Mouse (Mus musculus) cerebellum, adult 2 months (tissue): ENCODE data around the gene Cgrrf1. TPM values are rescaled to one million over a fixed set of nuclear protein-coding genes. Genes with fewer than 3 reads are reported as not detected.
A peak's percentile ranks its signal among the peaks of the same experiment; 100 is the strongest.
"Not testable (repeated sequence)": the region's sequence is repeated elsewhere in the genome, so short reads cannot be mapped to it uniquely, and the experiment has no call there.

Experiments used
- DNase-seq, 2 experiments: peaks; one replicate each; pipeline ENCODE4 v3.0.0; 2021
- H3K27ac ChIP-seq: fragments of 200-500 bp; 2 replicates; pipeline ENCODE4 v1.5.1; 2012; ENCODE audit warnings: low read length, control low read depth, inconsistent platforms; ENCODE audit not compliant: insufficient read depth
- H3K27me3 ChIP-seq: fragments of 200-500 bp; 2 replicates; pipeline ENCODE4 v1.6.1; 2012; ENCODE audit warnings: inconsistent platforms, mild to moderate bottlenecking, low read length, moderate library complexity; ENCODE audit not compliant: control insufficient read depth, insufficient read depth
- H3K4me1 ChIP-seq: fragments of 200-500 bp; 2 replicates; pipeline ENCODE4 v1.6.1; 2011; ENCODE audit warnings: low read length; ENCODE audit not compliant: control insufficient read depth, insufficient read depth
- H3K4me3 ChIP-seq: fragments of 200-500 bp; replicated peaks from 2 replicates; pipeline ENCODE3; 2011; ENCODE audit warnings: mild to moderate bottlenecking, low read depth, low read length, control low read depth; ENCODE audit not compliant: insufficient read depth
- CTCF ChIP-seq: fragments of 200-500 bp; IDR thresholded peaks from 2 replicates; pipeline ENCODE4 v1.5.1; 2011; ENCODE audit warnings: low read depth, mild to moderate bottlenecking, control low read depth, low read length, moderate library complexity, borderline replicate concordance; ENCODE audit not compliant: insufficient read depth
- POLR2A ChIP-seq: fragments of 200-500 bp; IDR thresholded peaks from 2 replicates; pipeline ENCODE4 v1.6.1; 2011; ENCODE audit warnings: low read length, control low read depth, borderline replicate concordance; ENCODE audit not compliant: insufficient read depth
- WGBS: fragments of 180-500 bp; shearing (Covaris S2); methylation state at CpG from one replicate; pipeline ENCODE4 v1.1.7; 2018; 5-methylcytosine and 5-hydroxymethylcytosine counted together
- polyA plus RNA-seq: library from polyadenylated mRNA; depleted of rRNA; stranded (reverse); fragments of >200 nt; gene quantifications from 2 replicates; pipeline ENCODE4 v1.2.3, GENCODE M21; 2012

Gene Cgrrf1
- polyA plus RNA-seq, 1 experiment, result 63.6 TPM

- WGBS, result 82% methylated on average over 6 of the region's 6 CpGs
- DNase-seq, result no peak
- Histone ChIP-seq H3K4me3 (no peak overlapping the region), H3K4me1 (no peaks in the 10 kb centered on the region; the same call in 1 of the 2 replicates), H3K27ac (no peak overlapping the region), H3K27me3 (no peaks in the 10 kb centered on the region)
- TF ChIP-seq POLR2A, result no peak
- no peak for TF ChIP-seq CTCF
Measured at GRCm38 (mm10) chr14:46815640-46816039, 16.3 kb upstream of the Cgrrf1 start.

- Histone ChIP-seq H3K4me1 (no peaks in the 10 kb centered on the region; the same call in 1 of the 2 replicates), H3K4me3 (no peak overlapping the region), H3K27me3 (no peaks in the 10 kb centered on the region), H3K27ac (no peak overlapping the region)
- WGBS, result 89% methylated on average over 8 of the region's 8 CpGs
- DNase-seq, result no peak
- TF ChIP-seq CTCF (no peak), POLR2A (no peak)
Measured at GRCm38 (mm10) chr14:46816916-46817622, 14.9 kb upstream of the Cgrrf1 start.

GRCm38 (mm10) chr14:46818743-46819142, 13.2 kb upstream of the Cgrrf1 start:
- TF ChIP-seq POLR2A (no peak), CTCF (no peak)

GRCm38 (mm10) chr14:46819961-46820360, 12.0 kb upstream of the Cgrrf1 start:
- not testable (repeated sequence) for H3K27ac ChIP-seq, H3K27me3 ChIP-seq, H3K4me1 ChIP-seq, H3K4me3 ChIP-seq, DNase-seq
- WGBS, result 90% methylated on average over 5 of the region's 6 CpGs

More at GRCm38 (mm10) chr14:46818743-46819142, 13.2 kb upstream of the Cgrrf1 start:
- H3K4me3 ChIP-seq, result no peak overlapping the region
- no peak overlapping the region for H3K27ac ChIP-seq
- no peaks in the 10 kb centered on the region for H3K27me3 ChIP-seq
- H3K4me1 ChIP-seq, result no peaks in the 10 kb centered on the region; the same call in 1 of the 2 replicates
- WGBS, result 94% methylated on average over 7 of the region's 7 CpGs
- no peak for DNase-seq

- Histone ChIP-seq H3K27ac (peak overlapping the region; percentile 68), H3K27me3 (no peaks in the 10 kb centered on the region), H3K4me3 (peak overlapping the region; percentile 63), H3K4me1 (no peaks in the 10 kb centered on the region; the same call in 1 of the 2 replicates)
- WGBS, result under 1% methylated on average over 11 of the region's 11 CpGs
- DNase-seq, result peak; percentile 29 to 35
- TF ChIP-seq POLR2A (no peak), CTCF (no peak)
Measured at GRCm38 (mm10) chr14:46821271-46821872, 10.6 kb upstream of the Cgrrf1 start.

- peak; percentile 96 to 98 for DNase-seq
- Histone ChIP-seq H3K4me1 (no peaks in the 10 kb centered on the region; the same call in 1 of the 2 replicates), H3K4me3 (peak within 1 kb of the TSS; percentile 63), H3K27ac (peak within 1 kb of the TSS; percentile 68), H3K27me3 (no peaks in the 10 kb centered on the region)
- TF ChIP-seq POLR2A, result peak; percentile 63
- TF ChIP-seq CTCF, result no peak
- WGBS, result under 1% methylated on average over 65 of the region's 65 CpGs
Measured at GRCm38 (mm10) chr14:46821873-46822716, 9.8 kb upstream of the Cgrrf1 start, which contains the start of gene Gmfb. Gene Gmfb, minus strand, starts transcription at chr14:46822242.

GRCm38 (mm10) chr14:46823996-46824395, 7.9 kb upstream of the Cgrrf1 start:
- WGBS, result 70% methylated on average over 2 of the region's 2 CpGs
- H3K27me3 ChIP-seq, result no peaks in the 10 kb centered on the region
- no peak overlapping the region for H3K27ac ChIP-seq
- no peak for DNase-seq
- TF ChIP-seq CTCF (no peak), POLR2A (no peak)
- H3K4me1 ChIP-seq, result no peaks in the 10 kb centered on the region; the same call in 1 of the 2 replicates
- no peak overlapping the region for H3K4me3 ChIP-seq
